Mouse (Mus musculus): ENCODE data around the gene Map4k5.

DNA sequence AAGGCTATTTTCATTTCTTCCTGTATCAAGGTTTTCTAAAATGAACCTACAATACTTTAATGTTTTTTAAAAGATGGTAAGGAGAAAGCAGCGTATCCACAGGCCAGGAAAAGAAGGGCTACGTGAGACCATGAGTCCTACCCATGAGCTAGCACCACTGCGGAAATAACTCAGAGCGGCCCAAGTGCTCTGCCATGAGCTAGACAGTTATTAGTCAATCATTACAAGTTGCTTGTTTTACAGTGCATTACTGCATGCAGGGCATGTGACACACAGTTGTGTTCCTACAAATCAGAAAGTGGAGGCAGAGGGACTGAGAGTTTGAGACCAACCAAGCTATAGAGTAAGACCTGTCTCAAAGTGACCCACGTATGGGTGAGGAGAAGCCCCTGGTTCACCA lies 8.9 kb downstream of the Map4k5 start:
- TF ChIP-seq CTCF (IDR thresholded peaks at IDR 0.05; ENCODE audit: extremely low read depth, insufficient read depth, insufficient read length, insufficient replicate concordance) (no peak), POLR2A (IDR thresholded peaks at IDR 0.05; ENCODE audit: low read depth, low read length) (no peak)

All from spleen, adult 2 months (tissue).